Mouse (Mus musculus): ENCODE data around the gene Acsm2. TPM values are rescaled to one million over a fixed set of nuclear protein-coding genes. Genes with fewer than 3 reads are reported as not detected.
"Not testable (repeated sequence)": the region's sequence is repeated elsewhere in the genome, so short reads cannot be mapped to it uniquely, and the experiment has no call there.

Acsm2 gene
- polyA plus RNA-seq, 1 experiment from 2014 or later = not detected

GRCm38 (mm10) chr7:119545572-119545971, 8.6 kb upstream of the Acsm2 start:
- no peak overlapping the region for H3K9ac ChIP-seq (ENCODE audit: low read length)
- DNase-seq (ENCODE audit: low spot score) (no peak), ATAC-seq (ENCODE audit: insufficient number of reproducible peaks, low FRiP score, low TSS enrichment, low read depth) (no peak)
- H3K36me3 ChIP-seq (ENCODE audit: control insufficient read depth, insufficient read depth, low read length) = no peaks in the 10 kb centered on the region
- no peak overlapping the region for H3K4me2 ChIP-seq (ENCODE audit: low read depth, severe bottlenecking)
- H3K4me3 ChIP-seq (ENCODE audit: low read depth, low read length) = no peak overlapping the region
- no peaks in the 10 kb centered on the region for H3K27me3 ChIP-seq (ENCODE audit: control insufficient read depth, insufficient read depth, low read length)
- H3K4me1 ChIP-seq (ENCODE audit: control insufficient read depth, insufficient read depth, low read length) = no peaks in the 10 kb centered on the region
- no peaks in the 10 kb centered on the region for H3K9me3 ChIP-seq (ENCODE audit: control insufficient read depth, low read length)
- no peak overlapping the region for H3K27ac ChIP-seq (replicated peaks; ENCODE audit: low read depth, low read length)

- 85% methylated on average over 3 of the region's 3 CpGs for WGBS
- H3K9me3 ChIP-seq (ENCODE audit: control insufficient read depth, low read length) = no peaks in the 10 kb centered on the region
Observed at GRCm38 (mm10) chr7:119550471-119551222, 3.5 kb upstream of the Acsm2 start.

GRCm38 (mm10) chr7:119559789-119560451, 5.8 kb downstream of the Acsm2 start:
- WGBS = 89% methylated on average over 3 of the region's 3 CpGs
- no peak overlapping the region for H3K9ac ChIP-seq (ENCODE audit: low read length)
- ATAC-seq (ENCODE audit: insufficient number of reproducible peaks, low FRiP score, low TSS enrichment, low read depth) (no peak), DNase-seq (ENCODE audit: low spot score) (no peak)
- no peaks in the 10 kb centered on the region for H3K27me3 ChIP-seq (ENCODE audit: control insufficient read depth, insufficient read depth, low read length)
- H3K27ac ChIP-seq (replicated peaks; ENCODE audit: low read depth, low read length) = no peak overlapping the region
- H3K4me1 ChIP-seq (ENCODE audit: control insufficient read depth, insufficient read depth, low read length) = no peaks in the 10 kb centered on the region
- no peaks in the 10 kb centered on the region for H3K36me3 ChIP-seq (ENCODE audit: control insufficient read depth, insufficient read depth, low read length)
- no peak overlapping the region for H3K4me3 ChIP-seq (ENCODE audit: low read depth, low read length)
- H3K4me2 ChIP-seq (ENCODE audit: low read depth, severe bottlenecking) = no peak overlapping the region
- no peaks in the 10 kb centered on the region for H3K9me3 ChIP-seq (ENCODE audit: control insufficient read depth, low read length)

More at GRCm38 (mm10) chr7:119550471-119551222, 3.5 kb upstream of the Acsm2 start:
- Histone ChIP-seq H3K27me3 (ENCODE audit: control insufficient read depth, insufficient read depth, low read length) (no peaks in the 10 kb centered on the region), H3K9ac (ENCODE audit: low read length) (no peak overlapping the region), H3K27ac (replicated peaks; ENCODE audit: low read depth, low read length) (no peak overlapping the region), H3K36me3 (ENCODE audit: control insufficient read depth, insufficient read depth, low read length) (no peaks in the 10 kb centered on the region), H3K4me3 (ENCODE audit: low read depth, low read length) (no peak overlapping the region), H3K4me2 (ENCODE audit: low read depth, severe bottlenecking) (no peak overlapping the region), H3K4me1 (ENCODE audit: control insufficient read depth, insufficient read depth, low read length) (no peaks in the 10 kb centered on the region)
- DNase-seq (ENCODE audit: low spot score) (no peak), ATAC-seq (ENCODE audit: insufficient number of reproducible peaks, low FRiP score, low TSS enrichment, low read depth) (no peak)

- Histone ChIP-seq H3K4me3 (ENCODE audit: low read depth, low read length) (no peak overlapping the region), H3K4me1 (ENCODE audit: control insufficient read depth, insufficient read depth, low read length) (no peaks in the 10 kb centered on the region), H3K27ac (replicated peaks; ENCODE audit: low read depth, low read length) (no peak overlapping the region), H3K4me2 (ENCODE audit: low read depth, severe bottlenecking) (no peak overlapping the region), H3K36me3 (ENCODE audit: control insufficient read depth, insufficient read depth, low read length) (no peaks in the 10 kb centered on the region), H3K9ac (ENCODE audit: low read length) (no peak overlapping the region), H3K27me3 (ENCODE audit: control insufficient read depth, insufficient read depth, low read length) (no peaks in the 10 kb centered on the region), H3K9me3 (ENCODE audit: control insufficient read depth, low read length) (no peaks in the 10 kb centered on the region)
- DNase-seq (ENCODE audit: low spot score) = no peak
- ATAC-seq (ENCODE audit: insufficient number of reproducible peaks, low FRiP score, low TSS enrichment, low read depth) = no peak
- WGBS = 77% methylated on average over 3 of the region's 3 CpGs
Observed at GRCm38 (mm10) chr7:119560452-119560835, 6.3 kb downstream of the Acsm2 start.

- H3K9me3 ChIP-seq (ENCODE audit: control insufficient read depth, low read length) = no peaks in the 10 kb centered on the region
- ATAC-seq (ENCODE audit: insufficient number of reproducible peaks, low FRiP score, low TSS enrichment, low read depth) (no peak), DNase-seq (ENCODE audit: low spot score) (no peak)
- no peaks in the 10 kb centered on the region for H3K27me3 ChIP-seq (ENCODE audit: control insufficient read depth, insufficient read depth, low read length)
- H3K4me1 ChIP-seq (ENCODE audit: control insufficient read depth, insufficient read depth, low read length) = no peaks in the 10 kb centered on the region
- H3K4me2 ChIP-seq (ENCODE audit: low read depth, severe bottlenecking) = no peak overlapping the region
- H3K36me3 ChIP-seq (ENCODE audit: control insufficient read depth, insufficient read depth, low read length) = no peaks in the 10 kb centered on the region
- no peak overlapping the region for H3K4me3 ChIP-seq (ENCODE audit: low read depth, low read length)
- no peak overlapping the region for H3K27ac ChIP-seq (replicated peaks; ENCODE audit: low read depth, low read length)
- 57% methylated on average over 4 of the region's 4 CpGs for WGBS
- no peak overlapping the region for H3K9ac ChIP-seq (ENCODE audit: low read length)
Observed at GRCm38 (mm10) chr7:119561441-119561840, 7.3 kb downstream of the Acsm2 start.

- H3K27me3 ChIP-seq (ENCODE audit: control insufficient read depth, insufficient read depth, low read length); H3K4me2 ChIP-seq (ENCODE audit: low read depth, severe bottlenecking); H3K9ac ChIP-seq (ENCODE audit: low read length); H3K9me3 ChIP-seq (ENCODE audit: control insufficient read depth, low read length); H3K4me1 ChIP-seq (ENCODE audit: control insufficient read depth, insufficient read depth, low read length); DNase-seq (ENCODE audit: low spot score); ATAC-seq (ENCODE audit: insufficient number of reproducible peaks, low FRiP score, low TSS enrichment, low read depth); H3K27ac ChIP-seq (replicated peaks; ENCODE audit: low read depth, low read length); H3K36me3 ChIP-seq (ENCODE audit: control insufficient read depth, insufficient read depth, low read length); H3K4me3 ChIP-seq (ENCODE audit: low read depth, low read length): not testable (repeated sequence)
- WGBS = 89% methylated on average over 2 of the region's 2 CpGs
Observed at GRCm38 (mm10) chr7:119562476-119562875, 8.3 kb downstream of the Acsm2 start.

- Histone ChIP-seq H3K9me3 (ENCODE audit: control insufficient read depth, low read length) (no peaks in the 10 kb centered on the region), H3K9ac (ENCODE audit: low read length) (no peak overlapping the region), H3K4me2 (ENCODE audit: low read depth, severe bottlenecking) (no peak overlapping the region), H3K27me3 (ENCODE audit: control insufficient read depth, insufficient read depth, low read length) (no peaks in the 10 kb centered on the region), H3K4me1 (ENCODE audit: control insufficient read depth, insufficient read depth, low read length) (no peaks in the 10 kb centered on the region), H3K4me3 (ENCODE audit: low read depth, low read length) (no peak overlapping the region), H3K27ac (replicated peaks; ENCODE audit: low read depth, low read length) (no peak overlapping the region), H3K36me3 (ENCODE audit: control insufficient read depth, insufficient read depth, low read length) (no peaks in the 10 kb centered on the region)
- no peak for ATAC-seq (ENCODE audit: insufficient number of reproducible peaks, low FRiP score, low TSS enrichment, low read depth)
- 65% methylated on average over 3 of the region's 3 CpGs for WGBS
- peak; percentile 9 for DNase-seq (ENCODE audit: low spot score)
Observed at GRCm38 (mm10) chr7:119594530-119595107, 40.5 kb downstream of the Acsm2 start.

GRCm38 (mm10) chr7:119595306-119595705, 41.2 kb downstream of the Acsm2 start:
- Histone ChIP-seq H3K4me1 (ENCODE audit: control insufficient read depth, insufficient read depth, low read length) (no peaks in the 10 kb centered on the region), H3K4me3 (ENCODE audit: low read depth, low read length) (no peak overlapping the region), H3K36me3 (ENCODE audit: control insufficient read depth, insufficient read depth, low read length) (no peaks in the 10 kb centered on the region), H3K9me3 (ENCODE audit: control insufficient read depth, low read length) (no peaks in the 10 kb centered on the region), H3K9ac (ENCODE audit: low read length) (no peak overlapping the region), H3K27ac (replicated peaks; ENCODE audit: low read depth, low read length) (no peak overlapping the region), H3K27me3 (ENCODE audit: control insufficient read depth, insufficient read depth, low read length) (no peaks in the 10 kb centered on the region), H3K4me2 (ENCODE audit: low read depth, severe bottlenecking) (no peak overlapping the region)
- 32% methylated on average over 1 of the region's 1 CpGs for WGBS
- ATAC-seq (ENCODE audit: insufficient number of reproducible peaks, low FRiP score, low TSS enrichment, low read depth) = no peak
- DNase-seq (ENCODE audit: low spot score) = no peak

Data from limb, embryonic 11.5 days (tissue).